Mouse (Mus musculus): ENCODE measurements around the gene Abcb10.
"Not testable (repeated sequence)": the region's sequence is repeated elsewhere in the genome, so short reads cannot be mapped to it uniquely, and the experiment has no call there.

Gene Abcb10

DNA sequence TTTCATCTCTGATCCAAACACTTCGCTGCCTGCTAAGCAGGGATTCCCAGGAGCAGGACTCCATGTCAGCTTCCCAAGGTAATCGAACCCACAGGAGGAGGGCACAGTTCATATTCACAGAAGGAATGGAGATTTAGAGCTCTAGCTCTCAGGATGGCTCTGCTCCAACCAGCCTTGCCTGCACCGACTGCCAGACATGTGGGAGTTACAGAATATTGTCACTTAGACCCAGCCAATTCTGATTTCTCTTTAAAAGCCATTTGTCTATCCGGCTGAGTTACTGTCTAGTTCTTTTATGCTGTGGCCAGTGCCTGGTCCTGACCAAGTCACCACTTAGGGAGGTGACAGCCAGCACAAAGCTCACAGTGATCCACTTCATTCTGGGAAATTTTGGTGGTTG is 1.2 kb downstream of the Abcb10 start:
- DNase-seq (ENCODE audit: inconsistent ontology term) = no peak

DNA sequence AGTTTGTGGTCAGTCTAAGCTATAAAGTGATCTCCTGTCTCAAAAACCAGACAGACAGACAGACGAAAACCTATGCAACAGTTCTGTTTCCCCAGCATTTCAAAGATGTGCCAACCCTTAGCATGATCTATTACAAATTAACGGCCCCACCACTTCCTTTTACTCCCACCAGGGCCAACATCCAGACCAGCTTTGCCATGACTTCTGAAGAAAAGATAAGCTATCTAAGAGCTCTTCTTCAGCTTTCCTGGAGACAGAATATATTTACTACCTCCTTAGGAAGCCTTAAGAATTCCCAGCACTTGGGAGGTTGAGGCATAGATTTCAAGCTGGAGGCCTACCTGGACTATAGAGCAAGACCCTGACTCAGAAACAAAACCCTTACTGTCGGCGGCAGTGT is 2.7 kb downstream of the Abcb10 start:
- DNase-seq (ENCODE audit: inconsistent ontology term) = no peak

DNA sequence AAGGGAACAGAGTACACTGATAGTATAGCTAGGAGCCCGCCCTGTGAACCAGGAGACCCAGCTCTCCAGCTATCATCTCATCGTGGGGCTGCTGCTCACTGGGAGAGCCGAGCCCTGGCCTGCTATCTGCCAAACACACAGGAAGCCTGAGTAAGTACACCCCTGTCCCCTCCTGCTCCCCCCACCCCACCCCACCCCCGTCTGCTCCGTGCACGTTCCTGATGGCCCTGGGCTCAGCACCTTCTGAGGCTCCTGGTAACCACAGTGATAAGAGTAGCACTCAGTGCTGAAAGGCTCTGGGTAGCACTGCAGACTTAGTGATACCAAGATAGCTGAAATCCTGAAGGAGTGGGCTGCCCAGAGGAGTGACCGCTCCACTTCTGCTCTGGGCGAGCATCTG is 4.0 kb downstream of the Abcb10 start:
- DNase-seq (ENCODE audit: inconsistent ontology term) = no peak

DNA sequence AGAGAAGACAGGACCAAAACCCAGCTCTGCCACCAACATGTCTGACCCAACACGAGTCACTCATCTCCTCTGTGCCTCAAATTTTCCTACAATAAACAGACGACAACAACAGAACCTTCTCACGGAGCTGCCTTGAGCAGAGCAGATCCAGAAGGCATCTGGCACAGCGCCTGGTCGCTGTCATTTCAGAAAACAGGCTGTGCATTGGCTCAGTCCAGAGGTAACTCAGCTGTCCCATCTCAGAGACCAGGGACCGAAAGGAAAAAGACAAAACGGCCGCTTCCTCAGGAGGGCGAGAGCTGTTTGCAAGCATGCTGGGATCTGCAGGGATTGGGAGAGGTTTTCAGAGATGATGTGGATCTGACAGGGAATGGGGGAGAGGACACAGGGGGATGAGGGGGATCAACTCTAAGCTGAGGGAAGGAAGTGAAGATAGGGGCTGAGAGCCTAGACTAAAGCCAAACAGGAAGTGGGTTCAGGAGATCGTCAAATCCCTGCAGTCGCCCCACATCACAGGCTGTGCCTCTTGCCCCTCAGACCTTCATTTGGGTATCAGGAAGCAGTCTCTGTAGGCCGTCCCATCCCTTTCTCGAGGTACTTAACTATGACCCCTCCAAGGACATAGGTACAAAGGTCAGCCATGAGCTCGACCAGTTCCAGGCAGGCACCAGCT is 4.6 kb downstream of the Abcb10 start:
- peak; percentile 14 for DNase-seq (ENCODE audit: inconsistent ontology term)

DNA sequence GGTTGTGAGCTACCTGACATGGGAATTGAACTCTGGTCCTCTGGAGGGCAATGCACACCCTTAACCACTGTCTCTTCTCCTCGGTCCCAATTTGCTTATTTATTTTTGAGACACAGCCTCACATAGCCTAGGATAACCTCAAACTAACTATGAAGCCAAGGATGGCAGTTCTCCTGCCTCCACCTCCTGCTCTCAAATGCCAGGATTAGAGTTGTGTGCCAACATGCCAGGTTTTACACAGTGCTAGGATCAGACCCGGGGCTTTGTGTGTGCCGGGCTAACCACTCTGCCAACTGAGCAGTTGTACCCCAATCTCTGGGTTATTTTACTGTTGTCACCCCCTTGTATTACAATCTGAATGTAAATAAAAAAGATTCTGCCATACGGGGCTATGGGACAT is 5.4 kb downstream of the Abcb10 start:
- DNase-seq (ENCODE audit: inconsistent ontology term) = no peak

DNA sequence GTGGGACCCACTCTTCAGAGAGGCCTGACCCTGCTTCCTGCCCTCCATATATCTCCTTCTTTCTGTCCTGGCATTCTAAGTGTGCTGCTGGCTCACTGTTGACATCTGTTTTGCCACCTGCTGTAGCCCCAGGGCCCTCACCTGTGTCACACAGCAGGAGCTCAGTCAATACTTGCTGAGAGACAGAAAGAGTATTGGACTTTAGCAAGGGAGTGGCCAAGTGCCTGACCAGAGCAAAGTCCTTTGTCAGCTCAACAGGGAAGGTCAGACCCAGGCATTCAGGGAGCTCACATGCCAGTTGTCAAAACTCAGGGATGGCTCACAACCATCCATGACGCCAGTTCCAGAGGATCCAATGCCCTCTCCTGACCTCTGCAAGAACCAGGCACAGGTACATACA is 9.4 kb downstream of the Abcb10 start:
- no peak for DNase-seq (ENCODE audit: inconsistent ontology term)

DNA sequence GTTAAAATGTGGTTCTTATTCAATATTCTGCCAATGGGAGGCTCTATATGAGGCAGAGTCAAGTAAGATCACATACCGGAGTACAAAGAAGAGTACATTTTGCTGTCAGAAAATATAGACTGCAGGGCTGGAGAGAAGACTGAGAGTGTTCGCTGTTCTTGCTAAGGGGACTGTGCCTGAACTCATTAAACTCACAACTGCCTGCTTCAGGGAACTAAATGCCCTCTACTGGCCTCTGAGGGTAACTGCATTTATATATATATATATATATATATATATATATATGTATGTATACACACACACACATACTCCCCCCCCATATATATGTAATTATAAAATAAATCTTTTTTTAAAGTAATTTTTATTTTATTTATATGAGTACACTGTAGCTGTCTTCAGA is 16.0 kb downstream of the Abcb10 start:
- no peak for DNase-seq (ENCODE audit: inconsistent ontology term)

DNA sequence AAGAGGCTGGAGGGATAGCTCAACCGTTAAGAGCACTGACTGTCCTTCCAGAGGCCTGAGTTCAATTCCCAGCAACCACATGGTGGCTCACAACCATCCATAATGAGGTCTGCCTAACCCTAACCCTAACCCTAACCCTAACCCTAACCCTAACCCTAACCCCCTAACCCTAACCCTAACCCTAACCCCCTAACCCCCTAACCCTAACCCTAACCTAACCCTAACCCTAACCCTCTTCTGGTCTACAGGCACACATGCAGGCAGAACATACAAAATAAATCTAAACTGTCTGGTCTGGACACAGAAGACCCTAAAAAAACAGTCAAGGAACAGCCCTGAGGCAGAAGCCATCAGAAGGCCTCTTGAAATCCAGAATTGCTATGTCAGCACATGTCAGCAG is 21.6 kb downstream of the Abcb10 start:
- DNase-seq (ENCODE audit: inconsistent ontology term) = no peak

DNA sequence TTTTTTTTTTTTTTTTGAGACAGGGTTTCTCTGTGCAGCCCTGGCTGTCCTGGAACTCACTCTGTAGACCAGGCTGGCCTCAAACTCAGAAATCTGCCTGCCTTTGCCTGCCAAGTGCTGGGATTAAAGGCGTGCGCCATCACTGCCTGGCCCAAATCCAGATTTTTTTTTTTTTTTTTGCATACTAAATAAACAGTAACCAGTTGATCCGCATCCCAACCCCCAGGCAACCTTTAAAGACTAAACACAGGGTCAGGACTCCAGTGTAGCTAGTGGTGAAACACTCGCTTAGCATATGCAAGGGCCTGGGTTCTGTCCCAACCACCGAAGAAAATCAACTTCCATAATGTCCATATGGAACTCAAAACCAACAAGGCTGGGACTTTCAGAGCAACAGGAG is 22.4 kb downstream of the Abcb10 start:
- not testable (repeated sequence) for DNase-seq (ENCODE audit: inconsistent ontology term)

DNA sequence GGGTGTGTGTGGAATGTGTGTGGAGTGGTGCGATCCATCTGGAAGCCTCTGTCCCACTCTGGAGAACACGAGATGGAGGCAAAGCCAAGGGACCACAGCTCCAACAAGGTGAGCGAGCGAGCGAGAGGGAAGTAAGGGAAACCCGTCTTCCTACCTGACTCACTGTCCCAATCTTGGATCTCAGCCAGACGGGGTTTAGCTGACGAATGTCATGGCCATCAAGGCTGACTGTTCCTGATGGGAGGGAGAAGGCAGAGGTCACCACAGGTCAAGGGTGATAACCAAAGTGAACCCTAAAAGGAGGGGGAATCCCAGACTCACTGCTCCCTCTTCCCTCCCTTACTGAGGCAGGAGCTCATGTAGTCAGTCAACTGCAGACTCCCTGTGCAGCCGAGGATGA is 22.9 kb downstream of the Abcb10 start:
- DNase-seq (ENCODE audit: inconsistent ontology term) = no peak

DNA sequence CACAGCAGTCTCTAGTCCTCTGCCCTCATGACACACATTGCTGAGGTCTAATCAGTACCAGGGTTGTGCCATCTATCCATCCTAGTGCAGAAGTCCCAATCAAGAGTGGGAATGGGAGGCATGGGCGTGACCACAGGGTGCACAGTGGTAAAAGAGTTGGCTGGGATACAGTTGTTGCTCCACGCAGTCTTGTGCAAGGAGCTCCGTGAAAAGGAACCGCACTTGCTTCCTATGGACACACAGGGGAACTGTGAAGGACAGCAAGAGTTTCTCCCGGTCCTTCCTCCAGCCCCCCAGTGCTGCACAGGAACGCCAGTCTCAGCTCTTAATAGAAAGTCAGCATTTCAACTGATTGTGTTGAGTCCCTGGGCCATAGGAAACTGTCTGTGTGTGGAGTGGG is 23.4 kb downstream of the Abcb10 start:
- no peak for DNase-seq (ENCODE audit: inconsistent ontology term)

DNA sequence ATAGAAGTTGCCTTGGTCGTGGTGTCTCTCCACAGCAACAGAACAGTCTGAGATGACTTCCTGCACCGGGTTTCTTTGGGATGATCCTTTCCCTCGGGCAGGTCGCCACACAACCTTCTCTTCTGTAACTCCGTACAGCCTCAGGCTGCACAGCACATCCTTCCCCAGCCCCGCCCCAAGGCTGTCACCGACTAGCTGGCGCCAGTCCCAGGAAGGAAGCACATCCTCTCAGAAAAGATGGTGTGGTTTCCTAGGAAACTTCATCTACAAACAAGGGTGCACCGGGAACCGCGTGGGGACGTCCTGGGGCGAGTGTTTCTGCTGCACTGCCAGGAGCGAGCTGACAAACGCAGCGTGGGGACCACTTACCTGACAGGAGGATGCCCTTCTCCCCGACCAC is 24.8 kb downstream of the Abcb10 start:
- no peak for DNase-seq (ENCODE audit: inconsistent ontology term)

DNA sequence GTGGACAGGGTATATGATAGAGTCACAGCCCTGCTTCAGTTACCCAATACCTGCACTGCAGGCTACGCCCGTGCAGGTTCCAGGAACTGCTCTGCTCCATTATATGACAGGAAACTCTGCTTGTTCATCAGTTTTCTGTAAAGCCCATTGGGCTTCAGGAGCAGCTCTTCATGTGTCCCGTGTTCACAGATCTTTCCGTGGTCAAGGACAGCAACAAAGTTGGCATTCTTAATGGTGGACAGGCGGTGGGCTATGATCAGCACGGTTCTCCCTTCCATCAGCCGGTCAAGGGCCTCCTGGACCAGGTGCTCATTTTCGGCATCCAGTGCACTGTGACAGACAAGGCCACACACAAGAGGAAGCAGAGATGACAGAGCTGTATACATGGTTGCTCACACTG is 28.7 kb downstream of the Abcb10 start:
- no peak for DNase-seq (ENCODE audit: inconsistent ontology term)

DNA sequence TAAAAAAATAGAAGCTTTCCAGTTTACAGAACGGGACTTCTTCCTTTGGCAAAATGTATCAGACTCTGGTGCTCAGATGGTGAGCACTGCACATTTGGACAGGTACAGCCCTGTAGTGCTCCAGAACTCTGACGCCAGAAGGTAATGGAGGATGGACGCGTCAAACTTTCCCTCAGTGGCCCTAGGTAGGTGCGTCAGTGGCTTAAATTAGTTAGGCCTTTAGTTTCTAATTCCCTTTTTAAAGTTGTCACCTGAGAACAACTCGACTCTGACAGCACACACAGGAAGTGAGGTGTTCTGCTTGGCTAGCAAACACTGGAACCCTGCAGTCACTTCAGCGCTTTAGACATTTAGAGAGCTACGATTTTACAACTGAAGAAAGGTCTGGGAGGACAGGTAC is 29.2 kb downstream of the Abcb10 start:
- DNase-seq (ENCODE audit: inconsistent ontology term) = no peak

DNA sequence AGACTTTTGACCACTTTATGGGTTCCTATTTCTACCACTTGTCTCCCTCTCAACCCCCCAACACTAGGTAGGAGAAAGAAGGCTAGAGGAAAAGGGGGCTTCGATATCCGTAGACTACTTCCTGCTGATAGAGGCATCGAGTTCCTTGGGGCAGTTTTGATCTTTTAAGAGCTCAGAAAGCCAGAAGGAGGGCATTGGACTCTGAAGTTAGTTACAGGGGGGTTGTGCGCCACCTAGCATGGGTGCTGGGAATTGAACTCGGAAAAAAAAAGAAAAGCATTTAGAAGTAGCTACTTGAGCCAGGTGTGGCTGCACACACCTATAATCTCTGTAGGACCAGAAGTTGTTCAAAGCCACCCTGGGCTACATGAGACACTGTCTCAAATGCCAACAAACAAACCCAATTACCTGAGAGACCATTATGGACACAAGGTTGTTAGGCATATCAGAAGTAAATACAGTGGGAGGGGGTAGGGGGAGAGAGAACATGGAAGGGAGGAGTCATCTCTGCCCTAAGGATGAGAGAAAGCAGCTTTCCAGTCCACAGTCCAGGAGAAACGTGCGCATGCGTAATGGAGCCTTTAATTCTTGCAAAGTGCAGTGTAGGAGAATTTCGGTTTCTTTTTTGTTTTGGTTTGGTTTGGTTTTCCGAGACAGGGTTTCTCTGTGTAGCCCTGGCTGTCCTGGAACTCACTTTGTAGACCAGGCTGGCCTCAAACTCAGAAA is 32.7 kb downstream of the Abcb10 start:
- peak; percentile 62 for DNase-seq (ENCODE audit: inconsistent ontology term)

DNA sequence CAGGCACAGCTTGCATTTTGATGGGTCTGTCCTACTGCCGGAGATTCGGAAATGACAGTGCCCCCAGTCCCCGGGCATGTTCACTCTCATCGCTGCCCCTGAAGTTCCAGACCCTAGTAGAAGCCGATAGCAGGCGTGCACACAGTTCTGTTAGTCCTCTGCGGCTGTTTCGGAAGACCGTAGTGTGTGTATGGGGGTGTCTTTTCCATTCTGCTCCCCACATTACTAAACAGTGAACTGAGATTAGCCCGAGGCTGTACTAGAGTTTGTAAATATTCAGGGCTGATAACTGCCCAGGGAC is 33.3 kb downstream of the Abcb10 start:
- DNase-seq (ENCODE audit: inconsistent ontology term) = no peak

DNA sequence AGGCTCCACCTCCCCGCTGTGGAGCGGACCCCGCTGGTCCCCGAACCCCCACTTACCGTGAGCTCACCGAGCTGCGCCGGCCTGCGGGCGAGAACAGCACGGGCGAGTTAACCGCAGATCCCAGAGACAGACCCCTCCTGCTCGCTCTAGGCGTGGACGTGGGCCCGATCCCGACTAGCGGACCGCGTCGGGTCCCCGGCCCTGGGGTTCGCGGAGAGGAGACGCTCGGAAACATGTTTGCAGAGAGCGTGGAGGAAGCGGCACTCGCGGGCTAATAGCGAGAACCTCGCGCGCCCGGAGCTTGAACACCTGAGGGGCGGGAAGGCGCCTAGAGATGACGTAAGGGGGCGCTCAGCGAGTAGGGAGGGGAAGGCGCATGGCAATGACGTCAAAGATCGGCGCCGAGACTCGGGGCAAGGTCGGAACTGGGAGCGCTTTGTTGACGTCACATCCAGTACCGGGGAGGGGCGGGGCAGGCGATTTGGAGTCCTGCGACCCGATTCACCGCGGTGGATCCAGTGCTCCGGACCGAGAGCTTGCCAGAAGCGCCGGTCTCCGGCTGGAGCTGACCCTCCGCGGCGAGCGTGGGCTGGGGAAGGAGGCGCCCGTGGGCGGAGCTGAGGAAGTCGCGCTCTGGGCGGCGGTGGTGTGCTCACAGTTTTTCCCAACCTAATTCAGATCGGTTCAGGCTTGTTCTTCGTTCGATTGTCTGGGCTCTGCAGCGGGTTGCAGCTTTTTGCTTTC is 33.8 kb downstream of the Abcb10 start, which contains the start of gene Nup133:
TSS of gene Nup133 (minus strand) at position 324 of the 744 bp plus-strand sequence.
- peak; percentile 99 for DNase-seq (ENCODE audit: inconsistent ontology term)

DNA sequence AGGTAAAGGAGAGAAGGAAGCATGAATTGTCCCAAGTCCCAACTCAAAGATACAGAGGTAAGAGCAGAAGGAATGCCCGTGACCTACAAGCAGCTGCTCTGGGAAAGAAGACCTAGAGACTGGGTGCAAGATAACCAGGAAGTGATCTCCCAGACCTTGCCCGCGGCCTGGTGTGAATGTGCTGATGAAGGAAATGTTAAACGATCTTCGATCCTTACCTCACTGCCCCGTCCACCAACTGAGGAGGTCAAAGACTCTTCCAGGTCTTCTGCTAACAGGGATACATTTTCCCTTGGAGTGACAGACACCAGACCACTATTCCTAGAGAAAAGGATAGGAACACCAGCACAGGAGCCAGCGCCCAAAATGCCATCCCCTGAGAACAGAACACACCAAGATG is 53.9 kb downstream of the Abcb10 start:
- no peak for DNase-seq (ENCODE audit: inconsistent ontology term)

DNA sequence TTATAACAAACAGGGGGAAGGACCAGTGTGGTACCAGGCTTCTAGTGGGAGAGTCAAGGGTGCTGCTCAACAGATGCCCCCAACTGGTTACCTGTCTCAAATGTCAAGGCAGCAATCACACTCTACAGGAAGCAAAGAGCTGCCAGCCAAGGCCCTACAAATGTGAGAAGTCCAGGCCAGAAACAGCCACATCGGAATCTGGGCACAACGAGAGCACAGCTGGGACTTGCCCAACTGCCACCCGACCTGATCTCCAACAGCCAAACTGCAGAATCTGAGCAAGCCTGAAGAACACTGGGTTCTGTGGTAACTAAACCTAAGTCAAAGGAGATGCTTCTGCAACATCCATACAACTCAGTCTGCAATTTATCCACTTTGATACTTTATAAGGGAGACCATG is 57.3 kb downstream of the Abcb10 start:
- DNase-seq (ENCODE audit: inconsistent ontology term) = no peak

DNA sequence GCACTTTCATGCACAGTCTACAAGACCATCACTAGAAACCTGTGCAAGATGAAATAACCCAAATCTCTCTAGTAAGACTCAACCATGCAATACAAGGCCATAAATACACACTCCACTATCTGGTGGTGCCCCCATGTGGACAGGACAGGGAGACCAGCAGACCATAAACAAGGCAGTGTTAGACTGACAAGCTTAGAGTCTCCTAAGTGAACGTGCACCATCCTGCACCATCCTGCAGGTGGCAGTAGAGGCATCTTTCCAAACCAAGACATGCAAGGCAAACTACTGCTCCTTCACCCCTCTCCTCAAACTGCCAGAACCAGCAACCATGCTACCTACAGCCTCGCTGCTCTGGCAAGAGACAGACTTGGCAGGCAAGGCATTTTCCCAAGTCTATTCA is 58.2 kb downstream of the Abcb10 start:
- DNase-seq (ENCODE audit: inconsistent ontology term) = peak; percentile 79

DNA sequence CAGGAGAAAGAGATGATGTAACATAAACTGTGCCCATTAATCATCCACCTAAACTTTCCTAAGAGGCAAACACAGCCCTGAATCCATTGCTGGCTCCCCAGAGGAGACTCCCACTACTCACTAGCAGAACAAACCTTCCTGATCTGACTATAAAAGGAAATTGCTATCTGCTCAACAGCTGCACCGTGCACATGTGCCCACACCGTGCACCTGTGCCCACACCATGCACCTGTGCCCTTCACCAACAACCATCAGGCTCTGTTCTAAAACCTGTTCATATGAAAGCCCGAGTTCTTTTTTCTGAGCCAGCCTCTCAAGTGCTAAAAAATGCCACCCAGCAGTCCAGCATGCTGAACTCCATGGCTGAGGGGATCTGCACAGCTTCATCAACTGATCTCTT is 68.3 kb downstream of the Abcb10 start:
- DNase-seq (ENCODE audit: inconsistent ontology term) = no peak

DNA sequence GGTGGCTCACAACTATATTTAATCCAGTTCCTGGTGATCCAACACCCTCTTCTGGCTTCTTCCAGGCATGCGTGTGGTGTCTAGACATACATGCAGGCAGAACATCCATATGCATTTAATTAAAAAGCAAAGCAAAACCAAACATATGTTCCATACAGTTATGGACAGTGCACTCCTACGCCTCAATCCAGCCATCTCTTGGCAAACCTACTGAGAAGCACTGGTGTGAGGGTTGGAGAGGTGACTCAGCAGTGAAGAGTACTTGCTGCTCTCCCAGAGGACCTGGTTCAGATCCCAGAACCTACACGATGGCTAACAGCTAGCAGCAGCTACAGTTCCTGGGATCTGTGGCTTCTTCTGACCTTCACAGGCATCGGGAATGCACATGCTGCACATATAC is 70.7 kb downstream of the Abcb10 start:
- no peak for DNase-seq (ENCODE audit: inconsistent ontology term)

DNA sequence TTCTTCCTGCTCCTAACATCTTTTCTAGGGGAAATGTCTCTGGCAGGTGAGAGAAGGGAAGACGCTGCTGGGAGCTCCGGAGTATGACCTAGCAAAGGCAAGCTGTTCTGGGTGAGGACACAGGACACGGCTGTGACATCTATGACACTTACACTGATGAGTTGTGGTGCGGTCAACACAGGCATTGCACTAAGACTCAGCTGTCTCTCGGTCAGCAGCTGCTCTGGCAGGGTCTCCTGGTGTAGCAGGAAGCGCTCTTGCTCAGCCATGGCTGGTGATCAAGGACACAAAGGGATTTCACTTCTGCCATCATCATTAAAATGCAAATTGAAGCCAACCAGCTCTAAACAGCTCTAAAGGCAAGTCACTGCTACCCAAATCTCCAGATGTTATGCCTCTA is 75.3 kb downstream of the Abcb10 start:
- DNase-seq (ENCODE audit: inconsistent ontology term) = no peak
